Mouse (Mus musculus) thymus, postnatal 14 days (tissue): ENCODE measurements around the gene Znrf4.

Experiments used
- DNase-seq: peaks from one replicate; pipeline ENCODE4 v3.0.0; 2021

Gene Znrf4

DNA sequence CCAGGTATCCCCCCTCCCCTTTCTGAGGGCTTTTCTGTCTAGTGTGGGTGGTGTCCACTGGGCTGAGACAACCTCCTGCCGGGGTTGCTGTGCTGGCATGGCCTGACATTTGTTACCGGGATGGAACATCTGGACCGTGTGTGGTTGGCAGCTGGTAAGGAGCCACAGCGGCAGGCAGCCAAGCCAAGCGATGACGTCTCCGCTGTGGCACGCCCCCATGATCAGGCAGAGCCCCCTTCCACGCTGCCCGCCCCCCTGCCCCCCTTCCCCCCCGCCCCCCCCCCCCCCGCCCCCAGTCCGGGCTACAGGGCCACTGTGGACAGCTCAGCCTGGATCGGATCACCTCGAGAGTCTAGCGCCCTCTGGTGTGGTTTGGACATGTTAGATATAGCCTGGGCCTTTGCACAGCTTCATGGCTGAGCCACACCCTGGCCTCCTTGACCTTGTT is 24.8 kb downstream of the Znrf4 start:
- peak; percentile 64 for DNase-seq

DNA sequence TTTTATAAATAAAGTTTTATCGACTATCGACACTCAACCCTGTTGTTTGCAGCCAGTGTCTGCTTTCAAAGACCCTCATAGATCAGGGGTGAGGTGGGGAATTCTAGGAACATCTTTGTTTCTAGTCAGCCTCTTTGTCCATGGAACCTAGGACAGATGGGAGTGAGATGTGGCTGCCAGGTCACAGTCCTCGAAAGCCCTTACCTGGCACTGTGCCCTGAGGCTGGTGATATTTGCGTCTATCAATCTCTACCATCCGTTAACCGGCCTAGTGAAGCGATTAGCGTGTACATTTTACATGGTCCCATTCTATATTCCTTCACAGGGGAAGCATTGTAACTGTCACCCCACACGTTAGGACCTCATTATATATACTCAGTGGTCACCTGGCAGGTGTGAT is 26.3 kb downstream of the Znrf4 start:
- no peak for DNase-seq

DNA sequence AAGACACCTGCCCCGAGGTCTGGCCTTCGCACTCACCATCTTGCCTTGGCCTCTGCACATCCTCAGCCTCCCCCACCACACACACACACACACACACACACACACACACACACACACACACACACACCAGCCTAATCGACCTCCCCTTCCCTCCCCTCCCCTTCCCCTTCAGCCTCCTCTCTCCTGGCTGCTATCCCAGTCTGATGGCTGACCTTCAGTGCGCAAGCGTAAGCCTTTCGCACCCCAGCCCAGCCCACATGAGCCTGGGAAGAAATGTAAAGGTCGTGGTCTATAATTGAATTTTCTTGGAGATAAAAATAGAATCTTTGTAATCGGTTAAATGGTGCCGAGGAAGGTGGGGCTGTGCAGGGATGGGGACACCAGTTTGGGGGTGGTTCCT is 27.1 kb downstream of the Znrf4 start:
- no peak for DNase-seq

DNA sequence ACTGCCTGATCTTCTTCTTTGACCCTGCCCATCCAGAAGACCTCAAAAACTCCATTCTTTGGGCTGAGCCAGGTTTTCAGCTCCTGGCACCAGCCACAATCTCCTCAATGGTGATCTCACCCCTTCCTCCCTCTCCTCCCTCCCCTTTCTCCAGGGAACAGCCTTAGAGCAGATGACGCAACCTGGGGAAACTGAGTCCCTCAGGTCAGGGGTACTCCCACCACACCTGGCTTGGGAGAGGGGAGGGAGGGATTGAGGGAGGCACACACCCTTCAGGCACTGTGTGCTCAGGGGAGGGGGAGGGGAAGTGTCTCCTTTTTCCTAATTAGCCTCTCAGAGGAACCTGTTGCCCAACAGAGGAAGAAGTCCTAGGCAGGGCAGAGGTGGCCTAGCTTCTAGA is 29.6 kb downstream of the Znrf4 start:
- DNase-seq, result no peak

DNA sequence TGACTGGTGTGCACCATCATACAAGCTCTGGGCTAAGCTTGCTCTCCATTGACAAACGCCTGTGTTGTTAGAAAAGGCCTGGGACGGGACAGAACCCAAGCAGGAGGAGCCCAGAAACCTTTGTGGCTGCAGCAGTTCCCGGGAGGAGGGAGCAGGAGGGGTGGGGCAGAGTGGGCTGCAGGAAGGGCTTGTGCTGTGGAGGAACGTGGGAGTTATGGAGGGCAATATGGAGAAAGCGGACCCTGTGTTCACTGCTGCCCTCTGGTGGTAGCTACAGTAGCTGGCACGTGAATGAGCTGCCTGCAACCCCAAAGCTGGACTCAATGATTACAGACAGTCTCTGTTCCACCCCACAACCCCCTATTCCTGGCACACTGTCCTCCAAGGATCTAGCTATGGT is 32.9 kb downstream of the Znrf4 start:
- peak; percentile 80 for DNase-seq

DNA sequence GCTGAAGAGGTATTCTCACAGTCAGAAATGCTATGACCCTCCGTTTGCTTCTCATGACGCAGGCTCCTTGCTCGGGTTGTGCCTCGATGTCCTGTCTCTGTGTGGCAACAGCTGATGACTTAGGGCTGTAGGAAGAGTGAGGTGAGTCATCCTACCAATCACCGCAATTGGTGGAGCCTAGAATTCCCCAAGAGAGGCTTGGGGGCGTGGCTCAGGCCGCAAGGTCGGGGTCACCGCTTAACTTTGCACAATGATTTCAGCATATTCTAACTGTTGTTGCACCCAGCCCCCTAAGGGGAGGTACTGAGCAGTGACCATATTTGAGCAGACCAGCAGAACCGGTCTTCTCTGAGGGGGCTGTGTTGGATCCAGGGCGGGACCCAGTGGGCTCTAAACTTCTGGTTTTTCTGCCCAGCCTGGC is 34.0 kb downstream of the Znrf4 start:
- no peak for DNase-seq

DNA sequence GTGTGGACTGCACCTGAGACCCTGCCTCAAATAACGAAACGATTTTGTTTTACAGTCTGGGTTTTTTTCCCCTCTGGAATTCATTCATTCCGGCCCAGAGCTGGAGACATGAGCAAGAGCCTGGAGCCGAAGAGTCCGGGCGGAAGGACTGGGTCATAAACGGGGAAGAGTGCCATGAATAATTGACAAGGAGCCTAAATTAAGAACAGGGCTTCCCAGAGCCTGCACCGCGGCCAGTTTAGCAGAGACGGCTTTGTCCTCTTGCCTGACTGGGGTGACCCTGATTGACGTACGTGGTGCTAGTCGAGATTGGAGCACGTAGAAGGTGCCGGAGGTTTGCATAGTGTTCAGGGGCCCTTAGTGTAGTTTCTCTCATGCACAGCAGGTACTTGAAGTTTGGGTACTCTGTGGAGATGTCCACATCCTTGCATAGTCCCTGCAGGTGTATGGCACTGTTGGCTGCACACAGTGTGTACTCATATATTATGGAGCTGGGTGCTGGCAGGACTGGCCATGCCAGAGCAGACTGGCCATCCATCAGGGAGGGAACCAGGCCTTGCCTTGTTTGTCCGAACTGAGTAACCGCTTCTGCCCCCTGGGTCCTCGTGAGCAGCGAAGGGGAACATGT is 34.9 kb downstream of the Znrf4 start:
- no peak for DNase-seq

DNA sequence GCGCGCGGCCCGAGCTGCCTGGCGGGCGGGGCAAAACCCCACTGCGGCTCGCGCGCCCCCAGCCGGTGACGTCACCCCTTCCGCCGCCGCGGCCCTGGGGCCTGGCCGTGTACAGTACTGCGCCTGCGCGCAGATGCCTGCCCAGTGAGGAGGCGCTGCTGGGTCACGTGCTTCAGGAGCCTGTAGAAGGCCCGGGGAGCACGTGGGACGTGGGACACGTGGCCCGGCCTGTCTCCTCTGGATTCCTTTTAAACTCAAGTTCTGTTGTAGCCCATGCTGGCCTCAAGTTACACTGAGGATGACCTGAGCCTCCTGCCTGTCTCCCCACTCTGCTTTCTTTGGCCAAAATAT is 35.9 kb downstream of the Znrf4 start, which contains the start of gene Ptprs:
TSS of gene Ptprs (minus strand) at position 82 of the 351 bp plus-strand sequence.
- peak; percentile 96 for DNase-seq

DNA sequence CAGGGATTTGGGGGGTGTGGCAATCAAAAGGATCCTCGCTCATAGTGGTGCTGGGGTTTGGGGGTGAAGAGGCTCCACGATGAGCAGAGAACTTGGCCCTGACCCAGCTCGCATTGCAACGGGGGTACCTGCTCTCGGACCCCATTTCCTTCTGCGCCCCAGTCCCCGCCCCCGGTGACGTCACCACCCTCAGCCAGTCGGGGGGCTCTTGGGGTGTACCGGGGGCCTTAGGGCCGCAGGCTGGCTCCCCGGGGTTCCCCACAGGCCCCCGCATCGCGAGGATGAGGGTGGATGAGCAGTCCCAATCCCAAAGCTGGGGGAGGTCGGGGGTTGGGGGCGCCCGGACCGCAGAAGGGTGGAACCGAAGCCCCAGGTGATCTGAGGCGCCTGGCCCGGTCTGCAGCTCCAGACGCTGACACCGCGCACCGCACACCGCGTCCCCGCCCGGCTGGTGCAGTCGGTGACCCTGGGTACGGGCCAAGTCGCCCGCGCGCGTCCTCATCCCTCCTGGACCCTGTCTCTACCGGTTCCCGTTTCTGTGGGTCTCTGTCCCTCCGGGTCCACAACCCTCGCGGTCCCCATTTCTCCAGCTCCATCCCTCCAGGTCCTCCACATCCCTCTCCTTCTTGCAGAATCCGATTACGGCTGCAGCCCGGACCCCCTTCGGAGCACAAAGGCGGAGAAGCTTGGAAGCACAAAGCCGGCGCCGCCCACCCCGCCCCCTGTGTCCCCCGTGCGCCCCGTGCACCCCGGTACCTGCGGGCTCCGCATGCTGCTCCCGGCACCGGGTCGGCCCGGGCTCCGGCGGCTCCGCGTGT is 36.4 kb downstream of the Znrf4 start:
- peak; percentile 79 for DNase-seq

DNA sequence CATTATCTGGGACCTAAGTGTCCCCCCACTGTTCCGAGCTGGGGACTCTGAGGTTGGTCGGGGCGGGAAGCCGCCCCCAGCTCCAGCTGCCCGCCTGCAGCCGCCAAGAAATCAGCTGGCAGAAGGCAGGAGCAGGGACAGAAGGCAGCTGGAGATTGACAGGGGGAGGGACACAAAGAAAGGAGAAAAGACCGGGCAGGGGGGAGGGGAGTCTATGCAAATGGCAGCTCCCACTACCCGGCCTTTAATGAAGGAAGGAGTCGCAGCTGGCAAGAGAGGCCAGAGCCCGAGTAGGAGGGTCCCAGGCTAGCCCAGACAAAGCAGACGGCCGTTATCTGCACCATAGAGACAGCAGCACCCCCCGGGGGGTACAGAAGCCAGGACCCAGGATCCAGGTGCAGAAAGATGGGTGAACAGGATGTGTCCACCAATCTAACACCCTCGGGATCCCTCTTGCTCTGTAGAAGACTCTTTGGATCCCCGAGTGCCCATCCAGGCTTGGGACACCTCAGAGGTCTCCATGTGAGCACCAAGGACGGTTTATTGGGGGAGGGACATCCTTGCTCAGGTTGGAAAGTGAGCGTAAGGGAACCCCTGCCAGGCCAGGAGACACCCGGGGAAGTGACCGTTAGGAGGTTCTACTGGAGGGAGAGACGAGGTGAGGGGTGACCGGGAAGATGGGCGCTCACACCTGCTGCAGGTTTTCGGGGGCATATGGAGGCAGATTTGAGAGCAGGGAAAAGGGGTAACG is 37.2 kb downstream of the Znrf4 start:
- no peak for DNase-seq

DNA sequence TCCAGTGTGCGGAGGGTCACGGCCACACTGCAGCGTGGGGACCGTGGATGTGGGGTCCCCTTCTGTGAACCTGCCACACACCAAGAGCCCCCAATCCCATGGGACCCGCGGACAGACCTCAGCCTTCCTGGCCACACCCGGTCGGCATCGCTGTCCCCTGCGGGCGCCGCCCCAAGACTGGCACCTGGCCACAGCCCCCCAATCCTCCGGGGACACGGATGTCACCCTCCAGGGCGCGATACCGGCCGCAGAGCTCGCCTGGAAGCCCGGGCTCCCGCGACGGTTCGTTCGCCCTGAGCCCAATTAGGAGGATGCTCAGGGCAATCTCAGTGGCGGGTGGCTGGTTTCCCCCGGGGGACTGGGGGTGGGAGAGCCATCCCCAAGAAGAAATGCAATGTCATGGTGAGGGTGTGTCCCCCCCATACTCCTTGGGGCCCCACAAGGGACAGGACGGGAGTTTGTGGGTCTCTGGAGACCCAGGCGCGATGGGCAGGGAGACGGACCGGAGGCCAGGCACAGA is 37.9 kb downstream of the Znrf4 start:
- DNase-seq, result no peak

DNA sequence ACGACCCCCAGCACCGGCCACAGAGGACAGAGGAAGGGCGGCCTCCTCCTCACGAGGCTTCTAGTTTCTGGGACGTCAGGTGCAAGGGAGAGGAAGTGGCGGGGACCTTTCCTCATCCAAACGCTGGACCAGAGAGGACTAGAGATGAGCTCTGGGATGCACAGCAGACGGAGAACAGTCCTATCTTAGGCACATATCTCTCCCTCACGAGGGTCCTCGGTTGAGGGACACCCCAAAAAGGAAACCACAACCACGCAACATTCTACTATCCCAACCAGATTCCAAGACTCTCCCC is 38.7 kb downstream of the Znrf4 start:
- no peak for DNase-seq

DNA sequence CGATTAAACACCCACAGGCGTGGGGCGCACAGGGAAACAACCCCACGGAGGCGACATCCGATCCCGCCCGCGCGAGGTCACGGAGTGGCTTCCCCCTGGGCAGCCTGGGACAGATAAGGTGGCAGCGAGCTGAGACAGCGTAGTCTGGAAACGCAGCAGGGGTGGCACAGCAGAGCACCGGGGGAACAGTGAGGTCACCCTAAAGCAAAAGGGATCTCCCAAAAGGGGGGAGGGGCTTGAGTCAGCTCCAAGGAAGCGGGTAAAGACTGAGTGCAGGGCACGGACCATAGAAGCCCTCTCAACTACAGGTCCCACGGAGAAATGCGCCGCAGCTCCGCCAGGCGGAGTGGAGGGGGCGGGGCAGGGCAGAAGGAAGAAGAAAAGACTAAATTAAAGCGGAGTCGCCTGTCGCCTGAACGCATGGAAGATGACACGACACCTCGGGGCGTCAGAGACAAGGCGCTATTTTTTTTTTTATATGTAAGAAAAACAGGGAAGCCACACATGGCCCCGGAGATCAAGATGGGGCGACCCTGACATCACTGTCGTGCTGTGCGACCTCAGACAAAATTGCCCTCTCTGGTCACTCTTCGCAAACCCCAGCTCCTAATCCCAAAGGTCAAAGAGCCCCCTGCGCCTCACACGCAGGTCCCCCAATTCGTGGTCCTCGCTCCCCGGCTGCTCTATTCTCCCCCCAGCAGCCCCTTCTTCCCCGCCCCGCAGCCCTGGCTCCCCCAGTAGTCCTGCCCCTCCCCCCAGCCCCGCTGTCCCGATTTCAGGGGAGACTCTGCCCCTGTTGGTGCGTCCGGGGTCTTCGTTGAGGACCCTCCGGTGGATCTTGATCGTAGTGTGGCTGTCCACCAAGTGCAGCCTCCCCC is 39.3 kb downstream of the Znrf4 start:
- peak; percentile 81 for DNase-seq

DNA sequence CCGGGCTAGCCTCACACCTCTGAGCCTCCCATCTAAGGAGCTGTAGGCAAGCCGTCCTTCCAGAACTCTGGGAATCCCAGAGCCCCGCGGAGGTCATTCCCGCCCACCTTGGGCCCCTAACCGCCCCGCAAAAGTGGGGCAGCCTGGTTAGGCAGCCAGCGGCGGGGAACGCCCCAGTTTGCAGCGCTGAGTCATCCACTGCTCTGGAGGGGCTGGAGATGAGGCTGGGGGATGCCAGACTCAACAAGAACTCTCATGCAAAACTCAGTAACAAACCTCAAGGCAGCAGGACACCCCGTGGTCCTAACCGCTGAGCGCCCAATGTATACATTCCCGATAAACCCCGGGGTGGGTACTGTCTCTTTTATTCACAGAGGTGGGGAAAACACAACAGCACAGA is 40.1 kb downstream of the Znrf4 start:
- no peak for DNase-seq

DNA sequence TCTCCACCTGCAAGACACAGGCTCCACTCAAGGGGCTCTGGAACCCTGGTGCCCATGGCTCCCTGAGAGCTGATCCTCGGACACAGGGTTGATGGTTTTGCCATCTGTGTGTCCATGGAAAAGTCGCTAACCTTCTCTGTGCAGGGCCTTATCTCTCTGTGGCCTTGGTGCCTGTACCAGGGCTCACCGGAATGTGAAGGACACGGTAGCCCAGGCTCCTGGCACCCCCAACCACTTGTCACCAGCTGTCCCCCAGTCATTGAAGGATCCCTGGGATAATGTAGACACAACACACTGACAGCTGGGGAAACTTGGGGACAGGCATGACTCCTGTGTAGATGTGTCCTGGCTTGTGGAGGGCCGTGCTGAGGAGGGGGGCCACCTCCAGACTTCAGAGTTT is 41.1 kb downstream of the Znrf4 start:
- DNase-seq, result no peak

DNA sequence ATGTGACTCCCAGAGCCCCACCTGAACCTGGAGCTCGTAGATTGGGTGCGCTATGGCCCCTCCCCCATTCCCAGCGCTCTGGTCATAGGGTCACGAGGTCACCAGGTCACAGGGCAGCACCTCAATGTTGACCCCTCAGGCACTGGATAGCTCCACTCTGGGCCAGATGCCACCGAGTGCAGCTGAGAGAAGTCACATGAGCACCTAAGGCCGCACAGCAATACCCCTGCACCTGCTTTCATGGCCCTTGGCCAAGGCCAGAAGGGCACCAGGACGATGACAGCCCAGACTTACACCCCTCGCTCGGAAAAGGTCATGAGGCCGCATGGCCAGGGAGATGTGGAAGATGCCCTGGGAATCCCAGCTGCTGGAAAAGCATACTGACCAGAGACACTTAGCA is 41.7 kb downstream of the Znrf4 start:
- DNase-seq, result no peak

DNA sequence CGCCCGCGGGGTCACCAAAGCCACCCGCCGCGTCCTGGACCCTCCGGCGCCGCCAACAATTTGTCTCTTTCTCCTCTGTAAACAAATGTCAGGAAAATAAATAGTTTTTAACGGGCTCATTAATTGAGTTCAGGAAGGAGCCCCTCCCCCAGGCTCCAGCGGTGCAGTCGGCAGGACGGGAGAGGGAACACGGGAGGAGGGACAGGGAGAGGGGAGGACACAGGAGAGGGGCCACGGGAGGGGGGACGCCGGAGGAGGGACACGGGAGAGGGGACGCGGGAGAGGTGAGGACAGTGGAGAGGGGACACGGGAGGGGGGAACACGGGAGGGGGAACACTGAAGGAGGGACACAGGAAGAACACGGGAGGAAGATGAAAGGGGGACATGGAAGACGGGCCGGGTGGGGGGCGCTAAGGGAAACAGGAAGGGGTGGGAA is 42.2 kb downstream of the Znrf4 start:
- no peak for DNase-seq

DNA sequence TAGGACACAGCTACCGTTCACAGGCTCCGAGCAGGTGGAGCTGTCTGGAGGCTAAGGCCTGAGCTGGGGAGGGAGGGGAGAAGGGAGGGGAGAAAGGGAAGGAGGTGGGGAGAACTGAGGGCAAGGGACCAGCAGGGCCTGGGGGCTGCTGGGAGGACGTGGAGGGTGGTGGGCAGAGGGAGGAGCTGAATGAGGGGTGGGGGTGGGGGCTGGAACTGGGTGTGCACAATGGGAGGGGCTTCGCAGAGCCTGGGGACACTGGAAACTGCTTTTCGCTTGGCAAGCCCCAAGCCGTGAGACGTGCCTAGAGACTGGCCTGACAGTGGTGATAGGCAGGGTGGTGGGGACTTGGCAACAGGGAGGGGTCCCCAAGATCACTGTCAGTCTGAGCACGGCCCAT is 43.0 kb downstream of the Znrf4 start:
- DNase-seq, result no peak

DNA sequence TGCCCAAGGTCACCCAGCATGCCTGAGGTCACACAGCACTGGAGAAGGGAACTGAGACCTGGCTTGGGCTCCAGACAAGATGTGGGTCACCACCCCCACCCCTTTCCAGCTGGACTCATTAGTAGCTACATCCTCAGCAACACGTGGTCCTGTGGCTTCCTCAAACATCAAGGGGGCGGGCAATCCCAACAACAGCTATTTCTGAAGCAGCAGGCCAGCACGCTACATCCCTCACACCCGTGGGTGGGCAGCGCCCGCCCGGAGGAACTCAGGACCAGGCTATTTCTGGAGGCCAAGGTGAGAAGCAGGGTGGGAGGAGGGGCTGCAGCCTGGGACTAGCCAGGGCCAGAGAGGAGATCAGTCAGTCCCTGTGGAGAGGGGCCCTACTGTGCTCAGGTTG is 43.4 kb downstream of the Znrf4 start:
- DNase-seq, result no peak

DNA sequence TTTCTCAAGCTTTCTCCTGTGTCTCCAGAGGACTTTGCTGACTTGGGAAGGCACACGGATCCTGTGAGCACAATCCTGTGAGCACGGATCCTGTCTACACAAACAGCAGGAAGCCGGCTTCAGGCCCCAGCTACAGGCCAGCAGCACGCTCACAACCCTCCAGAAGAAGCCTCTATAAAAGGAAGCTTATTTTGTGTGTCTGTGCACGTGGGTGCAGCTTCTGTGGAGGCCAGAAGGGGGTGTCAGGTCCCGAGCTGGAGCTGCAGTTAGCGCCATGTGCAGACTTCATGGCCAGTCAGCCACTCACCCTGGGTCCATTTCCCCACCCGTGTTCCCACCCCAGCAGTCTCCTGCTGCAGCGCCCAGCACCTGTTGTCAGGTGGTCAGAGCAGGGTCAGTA is 43.9 kb downstream of the Znrf4 start:
- DNase-seq, result no peak

DNA sequence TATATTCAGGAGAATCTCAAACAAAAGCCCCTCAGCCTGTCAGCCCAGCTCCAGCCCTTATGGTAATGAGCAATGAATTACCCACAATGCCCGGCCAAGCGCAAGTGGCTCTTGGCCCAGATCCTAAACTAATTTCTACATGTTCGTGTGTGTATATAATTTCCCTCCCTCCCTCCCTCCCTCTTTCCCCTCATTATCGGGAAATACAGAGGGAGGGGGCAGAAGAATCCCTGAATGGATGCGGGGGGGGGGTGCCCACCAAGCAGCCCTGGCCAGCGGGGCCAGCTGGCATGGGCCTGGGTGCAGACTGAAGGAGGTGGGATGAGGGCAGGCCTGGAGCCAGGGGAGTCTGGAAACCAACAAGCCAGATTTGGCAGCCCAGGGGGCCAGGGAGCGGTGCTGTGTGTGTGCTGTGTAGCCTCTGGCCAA is 44.8 kb downstream of the Znrf4 start:
- no peak for DNase-seq

DNA sequence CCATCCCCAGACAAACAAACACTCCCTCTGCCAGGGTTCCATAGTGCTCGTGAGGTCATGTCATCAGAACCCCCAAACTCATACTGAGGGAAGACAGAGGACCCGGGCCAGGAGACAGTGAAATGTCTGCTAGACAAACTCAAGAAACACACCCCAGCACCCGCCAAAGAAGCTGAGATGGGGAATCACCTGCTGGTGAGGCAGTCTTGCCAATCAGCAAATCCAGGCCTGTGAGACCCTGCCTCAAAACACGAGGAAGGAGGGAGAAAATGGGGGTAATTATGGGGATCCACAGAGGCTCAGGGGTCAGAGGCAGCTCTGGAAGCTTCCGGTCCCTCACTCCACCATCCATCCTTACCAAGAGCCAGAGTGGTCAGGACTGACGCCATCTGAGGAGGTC is 45.5 kb downstream of the Znrf4 start:
- no peak for DNase-seq

DNA sequence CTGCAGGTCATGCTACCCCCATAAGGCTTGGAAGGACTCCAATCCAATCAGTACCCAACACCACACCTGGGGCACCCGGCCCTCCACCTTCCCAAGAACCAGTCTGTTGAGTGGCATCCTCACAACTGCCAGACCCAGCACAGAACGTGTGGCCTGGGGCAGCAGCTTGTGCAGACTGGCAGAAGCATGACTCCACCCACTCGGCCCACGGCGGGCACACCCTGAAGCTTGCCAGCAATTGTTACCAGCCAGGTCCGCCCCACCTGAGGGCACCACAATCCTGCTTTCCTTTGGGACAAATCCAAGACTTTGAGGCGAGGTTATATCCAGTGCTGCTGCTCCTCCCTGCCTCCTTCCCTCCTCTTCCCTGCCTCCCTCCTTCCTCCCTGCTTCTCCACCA is 47.4 kb downstream of the Znrf4 start:
- no peak for DNase-seq
